ENCODE assay signal across 1 mouse cellular context in the genomic region with DNA sequence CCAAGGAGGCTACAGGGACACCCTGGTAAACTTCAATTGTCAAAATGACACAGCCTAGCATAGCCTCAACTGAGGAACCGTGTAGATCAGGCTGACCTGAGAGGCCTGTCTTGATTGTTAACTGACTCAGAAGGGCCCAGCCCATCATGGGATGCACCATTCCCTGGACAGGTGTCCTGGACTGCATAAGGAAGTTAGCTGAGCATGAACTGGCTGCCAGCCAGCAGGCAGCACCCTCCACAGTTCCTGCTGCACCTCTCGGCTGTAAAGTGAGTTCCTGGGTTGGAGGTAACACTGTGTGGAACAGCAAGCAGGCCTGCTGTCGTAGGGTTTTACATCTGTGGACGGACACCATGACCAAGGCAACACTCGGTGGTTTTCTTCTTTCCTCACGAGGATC.
TF ChIP-seq lines count a peak whose summit lies in the region.

No protein-coding gene starts in this region.

TF ChIP-seq in MEL, 35 proteins besides CTCF, POLR2A, EP300 and RAD21 (continued from another document):
- TF ChIP-seq SIN3A (IDR thresholded peaks at IDR 0.05; ENCODE audit: low read length) (no peak), BHLHE40 (IDR thresholded peaks at IDR 0.05; ENCODE audit: borderline replicate concordance, low read depth, low read length) (no peak)
